Mouse (Mus musculus) embryo, embryonic 10 days (tissue): ENCODE data around the gene Bsn.
A peak's percentile ranks its signal among the peaks of the same experiment; 100 is the strongest.

Experiments used
- DNase-seq: peaks from one replicate; pipeline ENCODE4 v3.0.0-alpha.2; 2015; ENCODE audit warnings: low spot score

Gene Bsn

DNA sequence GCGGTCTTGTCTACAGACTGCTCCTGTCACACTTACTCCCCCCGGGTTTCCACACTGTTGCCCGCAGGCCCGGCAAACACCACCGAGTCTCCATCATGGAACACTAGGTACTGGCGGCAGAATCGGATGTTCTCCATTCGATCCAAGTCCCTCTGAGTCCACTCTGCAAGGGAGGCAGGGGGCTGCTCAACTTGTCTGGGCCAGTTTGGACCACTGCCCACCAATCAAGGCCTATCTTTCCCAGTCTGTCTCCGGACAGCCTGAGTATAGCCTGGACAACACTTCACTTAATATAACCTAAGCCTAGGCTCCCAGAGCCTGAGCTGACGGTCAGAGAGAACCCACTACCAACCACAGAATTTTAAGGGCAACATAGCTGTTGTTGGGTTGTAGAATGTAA is 96.6 kb downstream of the Bsn start:
- DNase-seq = no peak

DNA sequence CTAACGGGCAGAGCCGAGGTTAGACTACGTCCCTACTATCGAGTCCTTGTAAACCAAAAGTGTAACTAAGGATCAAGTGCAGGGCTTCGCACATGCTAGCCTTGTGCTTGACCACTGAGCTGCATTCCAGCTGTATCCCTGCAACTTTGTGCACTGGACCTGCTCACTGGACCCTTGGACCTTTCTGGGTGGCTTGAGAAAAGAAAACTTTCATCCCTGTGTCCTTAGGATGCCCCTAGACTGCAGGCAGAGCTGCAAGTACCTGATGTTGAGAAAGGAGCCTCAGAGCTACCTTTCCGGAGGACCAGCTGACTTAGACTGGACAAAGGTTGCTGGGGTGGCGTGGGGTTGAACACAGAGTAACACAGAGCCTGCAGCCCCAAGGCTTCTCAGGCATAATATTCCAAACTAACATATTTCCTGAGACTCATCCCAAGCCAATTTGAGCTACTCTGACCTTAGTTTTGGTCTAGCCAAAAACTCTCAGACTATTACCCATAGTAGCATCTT is 99.5 kb downstream of the Bsn start:
- no peak for DNase-seq

DNA sequence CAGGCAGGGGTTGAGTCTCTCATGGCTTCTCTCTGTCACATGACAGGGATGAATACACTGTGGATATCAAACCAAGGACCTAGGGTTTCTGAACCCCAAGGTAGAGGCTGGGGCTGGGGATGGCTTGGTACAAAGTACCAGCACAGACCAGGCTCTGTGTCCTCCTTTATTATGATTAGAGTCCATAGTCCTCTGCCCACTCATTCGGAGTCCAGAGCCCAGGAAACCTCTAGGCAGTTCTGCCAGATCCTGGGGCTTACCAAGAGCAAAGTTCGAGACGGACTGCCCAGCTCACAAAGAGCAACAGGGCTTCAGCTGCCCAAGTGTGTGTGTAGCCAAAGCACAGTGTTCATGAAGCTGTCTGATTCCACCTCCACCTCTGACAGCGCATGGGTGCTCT is 104.9 kb downstream of the Bsn start:
- DNase-seq = no peak

DNA sequence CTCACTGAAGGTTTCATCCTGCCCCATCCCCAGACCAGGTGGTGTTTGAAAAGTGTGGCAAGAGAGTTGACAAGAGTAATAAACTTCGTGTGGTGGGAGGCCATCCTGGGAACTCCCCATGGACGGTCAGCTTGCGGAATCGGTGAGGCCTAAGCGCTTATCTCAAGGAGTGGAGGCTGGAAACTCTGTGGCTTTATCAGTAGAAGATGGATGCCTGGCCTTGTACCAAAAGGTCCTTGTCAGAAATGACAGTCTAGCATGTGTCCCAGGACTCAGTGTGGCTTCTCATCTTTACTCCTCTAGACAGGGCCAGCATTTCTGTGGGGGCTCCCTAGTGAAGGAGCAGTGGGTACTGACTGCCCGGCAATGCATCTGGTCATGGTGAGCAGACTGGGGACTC is 106.6 kb downstream of the Bsn start:
- no peak for DNase-seq

DNA sequence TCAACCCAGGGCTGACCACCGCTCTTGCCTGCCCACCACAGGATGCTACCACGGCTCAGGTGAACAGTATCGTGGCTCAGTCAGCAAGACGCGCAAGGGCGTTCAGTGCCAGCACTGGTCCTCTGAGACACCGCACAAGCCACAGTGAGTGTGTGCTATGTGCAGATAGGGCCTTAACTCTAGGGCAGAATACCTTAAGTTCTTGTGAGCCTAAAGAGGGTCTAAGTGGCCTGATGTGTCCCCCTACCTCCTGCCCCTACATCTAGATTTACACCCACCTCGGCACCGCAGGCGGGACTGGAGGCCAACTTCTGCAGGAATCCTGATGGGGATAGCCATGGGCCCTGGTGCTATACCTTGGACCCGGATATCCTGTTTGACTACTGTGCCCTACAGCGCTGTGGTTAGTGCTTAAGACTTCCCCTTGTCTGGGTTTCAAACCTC is 107.2 kb downstream of the Bsn start, which contains the start of gene Rnf123:
TSS of gene Rnf123 (minus strand) at position 359 of the 444 bp plus-strand sequence.
- no peak for DNase-seq

DNA sequence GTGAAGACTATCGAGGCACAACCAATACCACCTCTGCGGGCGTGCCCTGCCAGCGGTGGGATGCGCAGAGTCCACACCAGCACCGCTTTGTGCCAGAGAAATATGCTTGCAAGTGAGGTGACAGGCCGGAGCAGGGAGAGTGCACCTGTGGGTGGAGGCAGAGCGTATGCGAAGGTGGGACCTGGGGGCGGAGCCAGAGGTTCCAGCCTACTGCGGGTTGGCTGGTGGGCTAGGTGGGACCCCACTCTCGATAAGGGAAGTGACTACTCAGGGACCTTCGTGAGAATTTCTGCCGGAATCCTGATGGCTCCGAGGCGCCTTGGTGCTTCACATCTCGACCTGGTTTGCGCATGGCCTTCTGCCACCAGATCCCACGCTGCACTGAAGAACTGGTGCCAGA is 107.6 kb downstream of the Bsn start:
- no peak for DNase-seq

DNA sequence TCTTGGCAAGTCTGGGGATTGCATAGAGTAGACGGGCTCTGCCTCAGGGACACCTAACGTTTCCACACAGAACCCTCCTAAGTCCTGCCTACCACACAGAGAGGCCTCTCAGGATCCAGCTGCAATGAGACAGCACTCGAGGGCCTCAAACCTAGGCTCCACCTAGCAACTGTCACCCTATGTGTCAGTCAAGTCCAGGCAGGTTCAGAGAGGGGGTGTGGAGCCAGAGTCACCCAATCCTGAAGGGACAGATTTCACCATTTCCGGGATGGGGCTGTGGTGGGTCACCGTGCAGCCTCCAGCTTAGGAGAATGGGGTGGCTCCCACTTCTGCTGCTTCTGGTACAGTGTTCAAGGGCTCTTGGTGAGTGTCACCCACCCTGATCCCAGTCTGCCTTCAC is 110.0 kb downstream of the Bsn start, which contains the start of gene Mst1:
TSS of gene Mst1 (plus strand) at position 269 of the 400 bp plus-strand sequence.
- DNase-seq = peak; percentile 19

DNA sequence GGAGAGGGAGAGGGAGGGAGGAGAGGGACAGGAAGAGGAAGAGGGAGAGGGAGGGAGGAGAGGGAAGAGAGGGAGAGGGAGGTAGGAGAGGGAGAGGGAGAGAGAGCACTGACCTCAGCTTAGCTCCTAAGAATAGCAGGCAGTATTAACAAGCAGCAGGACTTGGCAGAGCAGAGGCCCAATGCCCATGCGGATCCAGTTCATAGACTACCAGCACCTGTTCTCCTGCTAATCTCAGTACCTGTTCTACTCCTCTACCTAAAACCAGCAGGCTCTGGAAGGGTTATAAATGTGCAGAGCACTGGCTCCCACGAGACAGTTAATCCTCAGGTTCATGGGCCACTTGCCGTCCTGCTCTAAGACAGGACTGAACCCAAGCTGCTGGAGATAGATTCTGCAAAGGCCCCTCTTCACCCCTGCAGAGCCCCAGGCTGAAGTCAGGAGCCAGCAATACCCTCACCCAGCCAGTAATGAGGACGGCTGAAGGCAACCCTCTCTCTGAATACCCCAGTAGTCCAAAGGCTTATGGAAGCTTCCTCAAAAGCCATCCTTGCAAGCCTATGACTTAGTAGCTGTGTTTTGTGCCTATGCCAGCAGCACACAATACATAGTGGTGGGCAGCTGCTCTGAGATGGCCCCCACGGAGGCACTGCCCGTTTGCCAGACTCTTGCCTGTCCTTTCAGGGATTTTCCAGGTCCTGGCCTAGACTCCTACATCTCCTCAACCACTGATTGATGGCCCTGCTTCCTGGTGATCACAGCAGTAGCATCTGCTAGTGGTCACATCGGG is 116.8 kb downstream of the Bsn start:
- DNase-seq = no peak

DNA sequence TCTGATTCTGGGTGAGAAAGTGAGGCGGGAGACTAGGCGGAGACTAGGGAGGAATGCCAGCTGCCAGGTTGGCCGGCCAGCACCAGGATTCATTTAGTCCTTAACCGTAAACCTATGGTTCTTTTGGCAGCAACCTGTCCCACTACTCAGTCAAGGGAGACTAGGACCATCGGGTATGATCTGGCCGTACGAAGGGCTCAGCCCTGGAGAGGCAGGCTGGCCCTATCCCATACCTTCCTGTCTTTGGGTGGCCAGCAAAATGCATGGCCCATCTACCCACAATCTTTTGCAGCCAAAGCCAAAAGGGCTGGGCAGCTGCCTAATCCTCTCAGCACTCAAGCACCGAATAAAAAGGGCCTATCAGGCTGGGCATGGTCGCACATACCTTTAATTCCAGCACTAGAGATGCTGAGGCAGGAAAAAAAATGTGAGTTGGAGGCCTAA is 117.7 kb downstream of the Bsn start:
- no peak for DNase-seq

DNA sequence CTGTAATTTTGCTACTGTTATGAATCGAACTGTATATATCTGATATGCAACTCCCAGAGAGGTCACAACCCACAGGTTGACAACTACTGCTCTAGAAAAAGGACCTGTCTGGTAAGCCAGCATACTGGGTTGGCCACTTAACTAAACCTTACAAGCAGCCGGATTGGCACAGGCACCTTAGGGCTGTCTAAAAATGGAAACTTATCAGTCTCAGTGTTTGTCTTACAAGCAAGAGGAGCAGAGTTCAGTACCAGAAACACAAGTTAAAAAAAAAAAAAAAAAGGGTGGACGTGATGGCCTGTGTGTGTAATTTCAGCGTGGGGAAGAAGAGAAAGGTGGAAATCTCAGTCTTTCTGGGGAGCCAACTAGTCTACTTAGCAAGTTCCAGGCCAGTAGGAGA is 118.4 kb downstream of the Bsn start:
- DNase-seq = no peak

DNA sequence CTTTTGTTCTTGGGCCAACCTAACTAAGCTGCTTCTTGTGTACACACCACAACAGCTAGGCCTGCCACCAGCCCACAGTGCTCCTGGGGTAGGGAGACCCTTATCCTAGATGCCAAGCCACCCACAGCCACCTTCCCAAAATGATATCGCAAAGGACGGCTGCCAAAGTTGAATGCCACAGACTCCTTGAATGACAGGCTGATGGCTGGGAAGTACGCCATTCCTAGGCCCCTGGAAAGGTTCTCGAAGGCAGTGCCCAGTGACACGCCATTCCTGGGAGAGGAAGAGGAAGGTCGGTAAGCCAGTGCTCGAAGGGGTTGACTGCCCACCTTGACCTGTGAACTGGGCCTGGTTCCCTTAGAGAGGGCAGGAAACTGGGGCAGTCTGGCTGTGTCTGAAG is 120.7 kb downstream of the Bsn start:
- DNase-seq = no peak

DNA sequence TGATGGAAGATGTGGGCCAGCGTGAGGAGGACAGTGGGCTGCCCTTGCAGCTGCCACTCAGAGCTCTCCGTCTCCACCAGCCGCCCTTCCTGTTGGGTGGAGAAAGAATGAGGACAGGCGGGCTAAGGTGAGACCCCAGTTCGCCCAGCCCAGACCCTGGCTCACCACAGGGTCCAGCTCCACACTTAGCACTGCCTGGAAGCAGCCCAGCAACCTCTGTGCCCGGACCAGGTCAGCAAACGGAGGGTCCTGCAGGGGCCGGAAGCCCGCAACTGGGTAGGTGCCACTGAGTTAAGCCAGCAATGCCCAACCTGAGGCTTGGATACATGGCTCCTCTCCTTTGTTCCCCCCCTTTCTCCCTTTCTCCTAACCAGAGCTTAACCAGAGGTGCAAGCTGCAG is 121.2 kb downstream of the Bsn start:
- no peak for DNase-seq

DNA sequence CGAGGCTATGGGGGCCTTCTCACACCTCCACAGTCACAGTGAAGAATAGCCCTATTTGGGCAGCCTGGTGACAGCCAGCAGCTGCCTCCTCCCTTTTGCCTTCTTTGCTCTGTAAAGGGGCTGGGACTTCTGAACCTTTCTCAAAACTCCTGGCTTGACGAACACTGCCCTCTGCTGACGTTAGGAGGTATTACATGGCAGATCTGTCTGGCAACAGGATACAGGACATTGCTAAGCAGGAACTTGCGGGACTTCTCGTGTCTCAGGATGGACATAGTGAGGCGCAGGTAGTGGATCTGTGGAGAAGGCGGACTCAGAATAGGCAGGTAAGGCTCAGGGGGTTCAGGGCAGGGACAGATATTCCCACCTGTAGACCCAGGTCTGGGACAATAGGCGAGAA is 122.3 kb downstream of the Bsn start:
- DNase-seq = peak; percentile 91

DNA sequence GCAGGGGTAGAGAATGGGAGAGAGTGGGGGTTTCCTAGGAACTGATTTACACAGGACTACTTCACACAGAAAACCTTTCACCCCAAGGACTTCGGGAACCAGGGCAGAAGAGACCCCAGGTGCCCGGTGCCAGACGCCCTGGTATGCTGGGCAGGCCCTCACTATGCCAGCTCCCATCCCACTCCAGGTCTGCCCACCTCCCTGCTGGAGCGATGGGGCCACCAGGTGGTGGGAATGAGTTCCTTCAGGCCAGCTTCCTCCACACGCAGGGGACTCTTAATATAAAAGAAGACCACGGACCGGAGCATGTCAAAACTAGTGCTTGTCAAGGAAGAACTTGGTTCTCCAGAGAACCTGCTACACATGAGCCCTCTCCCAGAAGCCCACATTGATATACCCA is 123.0 kb downstream of the Bsn start:
- DNase-seq = no peak

DNA sequence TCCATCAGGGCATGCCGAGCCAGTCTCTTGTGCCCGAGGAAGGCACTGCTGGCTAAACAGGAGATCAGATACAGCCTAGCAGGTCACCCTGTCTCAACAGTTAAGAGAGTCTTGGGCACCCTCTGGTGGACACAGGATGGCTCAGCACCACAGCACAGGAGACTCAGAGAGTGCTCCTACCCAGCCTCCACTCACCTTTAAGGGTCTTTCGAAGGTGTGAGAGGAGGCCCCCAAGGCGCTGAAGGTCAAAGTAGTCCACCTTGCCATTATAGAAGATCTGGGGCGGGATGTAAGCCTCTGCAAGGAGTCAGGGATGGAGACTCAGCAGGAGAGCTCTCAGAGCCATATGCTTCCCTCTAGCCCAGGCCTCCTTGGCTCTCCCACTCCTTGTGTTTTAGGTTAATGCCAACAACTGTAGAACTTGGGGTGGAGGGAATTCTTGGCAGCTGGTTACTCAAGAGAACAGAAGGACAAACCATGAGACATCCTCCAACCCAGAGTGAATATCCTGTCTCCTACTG is 124.6 kb downstream of the Bsn start:
- DNase-seq = peak; percentile 81

DNA sequence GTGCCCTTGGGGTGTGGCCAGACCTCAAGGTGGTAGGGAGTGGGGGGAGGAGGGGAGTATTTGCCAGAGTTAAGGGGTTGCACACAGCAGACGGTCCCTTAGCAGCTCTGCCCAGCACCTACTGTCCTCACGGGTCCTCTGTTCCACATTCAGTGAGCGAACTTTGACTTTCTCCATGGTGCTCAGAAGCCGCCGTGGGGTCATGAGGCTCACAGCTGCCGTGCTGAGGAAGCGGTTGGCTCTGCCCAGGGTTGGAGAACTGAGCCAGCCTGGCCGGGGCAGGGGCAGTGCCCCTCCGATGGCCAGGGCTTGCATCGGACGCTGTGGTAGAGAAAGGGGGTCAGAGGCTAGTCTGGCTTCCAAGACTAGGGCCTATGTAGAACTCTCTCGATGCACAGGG is 126.8 kb downstream of the Bsn start:
- no peak for DNase-seq

DNA sequence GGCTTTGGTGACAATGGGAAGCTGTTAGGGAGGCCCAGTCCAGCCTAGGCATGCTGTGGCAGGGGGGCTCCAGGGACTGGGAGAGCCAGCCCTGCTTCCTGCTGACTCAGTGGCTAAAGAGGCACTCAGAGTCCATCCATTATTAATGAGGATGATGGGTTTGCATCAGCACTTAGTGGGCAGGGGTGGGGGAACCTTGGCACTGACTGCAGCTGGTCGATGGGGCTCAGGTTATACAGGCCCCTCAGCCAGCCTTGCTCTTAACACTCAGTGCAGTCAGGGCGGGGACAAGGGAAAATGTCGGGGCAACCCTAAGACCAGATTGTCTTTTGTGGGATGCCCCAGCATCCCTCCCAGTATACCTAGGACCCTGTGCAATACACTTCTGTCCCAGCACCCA is 128.0 kb downstream of the Bsn start:
- DNase-seq = no peak

DNA sequence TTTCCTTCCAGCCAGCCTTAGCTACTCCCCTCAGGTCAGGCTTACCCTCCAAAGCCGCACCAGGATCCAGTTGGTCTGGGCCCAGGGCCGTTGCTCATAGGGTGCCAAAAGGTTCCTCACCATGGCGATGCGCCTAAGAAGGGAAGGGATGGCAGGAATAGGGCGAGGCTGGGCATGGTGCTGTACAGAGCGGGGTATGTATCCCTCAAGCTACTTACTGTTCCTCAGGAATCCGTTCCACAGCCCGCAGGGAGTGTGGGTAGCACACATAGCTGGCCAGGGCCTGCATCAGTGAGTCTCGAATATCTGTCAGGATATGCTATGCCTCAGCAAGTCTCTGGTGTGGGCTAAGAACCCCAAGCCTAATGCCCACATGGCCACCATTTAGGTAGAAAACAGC is 131.9 kb downstream of the Bsn start:
- DNase-seq = no peak

DNA sequence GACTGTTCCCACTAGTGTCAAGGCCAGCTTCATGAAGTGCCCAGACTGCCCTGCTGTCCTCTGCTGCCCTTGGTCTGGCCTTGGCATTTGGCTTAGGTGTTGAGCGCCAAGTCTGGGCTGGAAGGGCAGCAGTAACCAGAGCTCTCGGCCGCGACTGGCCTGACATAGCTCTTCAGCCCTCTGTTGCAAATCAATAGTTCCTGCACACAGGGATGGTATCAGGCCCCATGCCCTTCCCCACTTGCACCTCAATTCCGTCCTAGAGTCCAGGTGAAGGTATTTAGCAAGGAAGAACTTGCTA is 133.0 kb downstream of the Bsn start:
- no peak for DNase-seq

DNA sequence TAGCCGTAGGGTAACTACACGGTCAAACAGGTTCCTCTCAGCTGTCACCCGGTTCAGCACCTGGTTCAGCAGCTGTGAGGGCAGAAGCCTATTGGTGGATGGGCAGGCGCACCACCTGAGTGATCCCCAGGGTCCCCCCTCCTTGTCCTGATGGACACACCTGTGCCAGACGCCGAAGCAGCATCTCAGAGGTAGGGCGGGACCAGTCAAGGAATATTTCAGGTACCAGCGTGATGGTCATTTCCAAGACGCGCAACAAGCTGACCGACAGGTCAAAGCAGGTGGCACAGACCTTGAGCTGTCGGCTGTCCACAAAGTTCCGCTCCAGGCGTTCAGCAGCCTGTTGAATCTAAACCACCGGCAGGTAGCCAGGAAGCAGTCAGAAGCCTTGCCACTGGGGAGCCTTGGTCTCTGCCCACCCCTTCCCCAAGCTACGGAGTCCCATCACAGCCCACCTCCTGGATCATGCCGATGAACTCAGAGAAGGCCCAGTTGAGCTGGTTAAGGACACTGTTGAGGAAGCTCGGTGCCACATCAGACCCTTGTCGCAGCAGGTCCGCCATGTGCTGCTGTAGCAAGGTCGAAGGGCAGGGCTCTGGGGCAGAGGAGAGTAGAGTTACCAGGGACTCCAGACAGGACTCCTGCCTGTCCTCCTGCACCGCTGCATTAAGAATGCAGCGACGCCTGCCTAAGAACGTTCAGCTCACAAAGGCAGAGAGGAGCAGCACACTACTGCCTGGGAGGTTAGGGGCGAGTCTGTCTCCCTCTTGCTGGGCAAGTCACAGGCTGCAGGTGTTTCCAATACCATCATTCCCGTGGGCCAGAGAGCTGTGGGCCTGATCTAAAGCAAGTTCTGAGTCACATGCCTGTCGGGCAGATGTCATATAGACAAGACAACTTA is 133.6 kb downstream of the Bsn start:
- DNase-seq = no peak

DNA sequence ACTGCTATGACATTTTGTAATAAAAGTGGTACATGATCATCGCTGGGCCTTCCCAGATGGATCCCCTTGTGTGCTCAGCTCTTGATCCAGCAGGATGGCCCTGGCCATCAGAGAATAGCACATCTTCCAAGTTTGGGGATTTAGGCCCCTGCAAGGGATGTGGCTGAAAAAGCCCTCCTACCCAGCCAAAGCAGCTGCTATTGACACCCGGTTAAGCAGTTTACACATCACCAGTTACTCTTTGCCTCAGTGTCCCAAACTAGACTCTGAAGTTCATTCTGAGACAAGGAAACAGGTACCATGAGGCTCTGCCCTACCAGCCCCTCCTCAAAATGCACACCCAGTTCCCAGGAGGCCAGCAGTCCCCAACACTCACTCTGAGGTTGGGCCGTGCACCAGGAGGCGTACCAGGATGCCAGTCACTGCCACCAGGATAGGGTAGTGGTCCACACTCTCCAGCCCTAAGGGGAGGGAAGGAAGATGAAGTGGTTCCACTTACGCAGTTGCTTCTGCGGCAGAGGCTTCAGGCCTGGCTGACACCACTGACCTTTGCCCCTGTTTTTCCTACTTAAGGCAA is 134.4 kb downstream of the Bsn start:
- DNase-seq = no peak

DNA sequence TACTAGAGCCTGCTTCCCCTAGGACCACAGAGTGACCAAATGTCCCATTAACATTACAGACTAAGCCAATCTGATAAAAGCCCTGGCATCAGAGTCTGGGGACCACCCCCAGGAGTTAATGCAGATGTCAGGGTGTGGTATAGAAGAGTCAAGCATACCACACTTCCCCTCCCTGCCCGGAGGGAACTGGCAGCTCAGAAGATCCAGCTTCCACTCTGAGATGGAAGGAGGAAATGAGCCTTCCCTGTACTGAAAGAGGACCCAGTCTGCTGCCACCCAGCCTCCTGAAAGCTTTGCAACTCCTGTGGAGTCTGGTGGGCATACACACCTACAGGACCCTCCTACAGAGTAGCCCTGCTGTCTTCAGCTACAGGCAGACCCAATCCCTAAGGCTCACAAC is 135.1 kb downstream of the Bsn start:
- DNase-seq = no peak
